Mouse (Mus musculus) CH12.LX (cell line): Measurements from ENCODE around the gene Scn8a.

Experiments used
- MXI1 ChIP-seq: IDR thresholded peaks from 2 replicates; pipeline ENCODE4 v1.6.1; 2011; ENCODE audit warnings: mild to moderate bottlenecking, low read depth, low read length, improper control_type of control experiment
- ZC3H11A ChIP-seq: IDR thresholded peaks from 2 replicates; pipeline ENCODE4 v1.6.1; 2012; ENCODE audit warnings: low read depth, mild to moderate bottlenecking, inconsistent platforms, low read length, improper control_type of control experiment

GRCm38 (mm10) chr15:100838607-100839207 lies 31.0 kb upstream of the Scn8a start:
- TF ChIP-seq ZC3H11A (no peak), MXI1 (no peak)
